Mouse (Mus musculus): ENCODE results near the gene Clpb. TPM values are rescaled to one million over a fixed set of nuclear protein-coding genes. Genes with fewer than 3 reads are reported as not detected.

Clpb gene
- polyA plus RNA-seq, 1 experiment from 2014 or later = 42.4 TPM

Other genes starting within 250 kb of the Clpb start
- gene Pde2a, start 241.9 kb upstream of the Clpb start, polyA plus RNA-seq (2016; fragmentation: Nextera tagmentation; extraction: Ambion mirVana) = 16.1 and 17.8 TPM in 2 replicates
- gene Art2b, start 78.0 kb upstream of the Clpb start, polyA plus RNA-seq (2016; fragmentation: Nextera tagmentation; extraction: Ambion mirVana) = not detected in 2 replicates
- 0.43 and 0.46 TPM in 2 replicates for gene Phox2a, start 154.7 kb downstream of the Clpb start, polyA plus RNA-seq (2016; fragmentation: Nextera tagmentation; extraction: Ambion mirVana)
- 36.4 and 38.3 TPM in 2 replicates for gene Inppl1, start 174.6 kb downstream of the Clpb start, polyA plus RNA-seq (2016; fragmentation: Nextera tagmentation; extraction: Ambion mirVana)
- 2.9 and 4.3 TPM in 2 replicates for gene Folr2, start 193.6 kb downstream of the Clpb start, polyA plus RNA-seq (2016; fragmentation: Nextera tagmentation; extraction: Ambion mirVana)
- 79.8 and 89.7 TPM in 2 replicates for gene Anapc15, start 200.1 kb downstream of the Clpb start, polyA plus RNA-seq (2016; fragmentation: Nextera tagmentation; extraction: Ambion mirVana)
- gene Folr1, start 207.2 kb downstream of the Clpb start, polyA plus RNA-seq (2016; fragmentation: Nextera tagmentation; extraction: Ambion mirVana) = 6.8 and 11.9 TPM in 2 replicates
- gene Lamtor1, start 242.3 kb downstream of the Clpb start, polyA plus RNA-seq (2016; fragmentation: Nextera tagmentation; extraction: Ambion mirVana) = 125 and 131 TPM in 2 replicates
- 0.38 and 0.64 TPM in 2 replicates for gene Tomt, start 242.7 kb downstream of the Clpb start, polyA plus RNA-seq (2016; fragmentation: Nextera tagmentation; extraction: Ambion mirVana)